Mouse (Mus musculus): ENCODE measurements around the gene Arpin.

DNA sequence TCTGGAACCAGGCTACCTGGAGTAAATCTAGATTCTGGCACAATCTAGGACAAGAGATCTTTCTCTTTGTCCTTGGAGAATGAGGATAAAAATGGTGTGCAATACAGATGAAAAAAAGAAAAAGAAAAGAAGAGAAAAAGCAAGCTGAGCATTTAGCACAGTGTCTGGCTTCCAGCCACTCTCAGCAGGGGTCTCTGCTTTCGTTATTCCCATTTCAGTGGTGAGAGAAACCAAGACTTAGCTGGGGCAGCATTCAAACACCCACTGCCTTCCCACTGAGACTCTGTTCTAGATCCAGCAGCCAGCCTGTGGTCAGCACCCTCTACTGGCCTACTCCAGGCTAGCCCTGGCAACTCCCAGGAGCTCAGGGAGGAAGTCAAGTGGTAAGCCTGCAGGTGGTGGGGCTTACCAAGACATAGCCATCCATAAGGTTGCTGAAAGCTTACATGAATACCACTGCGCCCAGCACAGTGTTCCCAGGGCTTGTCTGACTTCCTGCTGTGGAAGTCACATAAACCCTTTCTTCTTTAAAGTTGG, 6.6 kb downstream of the Arpin start:
- TF ChIP-seq CTCF (IDR thresholded peaks at IDR 0.05; ENCODE audit: extremely low read depth, insufficient read depth, insufficient read length, insufficient replicate concordance) (no peak), POLR2A (IDR thresholded peaks at IDR 0.05; ENCODE audit: low read depth, low read length) (no peak)
